ENCODE assay signal across 12 mouse cellular contexts in the genomic region with DNA sequence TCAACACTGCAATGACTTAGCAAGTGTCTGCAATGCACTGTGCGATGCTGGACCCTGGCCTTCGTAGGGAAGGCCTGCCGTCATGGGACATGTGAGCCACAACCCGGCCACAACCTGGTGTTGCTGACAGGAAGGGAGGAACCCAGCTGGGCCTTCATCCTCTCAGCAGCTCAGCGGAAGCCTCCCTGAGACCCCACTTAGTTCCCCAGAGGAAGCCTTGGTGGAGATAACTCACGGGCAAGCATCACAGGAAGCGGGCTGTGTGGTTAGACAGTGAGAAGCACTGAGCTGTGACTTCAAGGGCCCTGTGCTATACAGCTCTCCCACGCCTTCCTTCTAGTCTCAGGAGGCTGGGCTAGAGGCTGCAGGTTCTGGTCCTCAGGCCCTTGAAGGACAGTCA. TPM values are rescaled to one million over a fixed set of nuclear protein-coding genes. Genes with fewer than 3 reads are reported as not detected.
DNase-seq lines count a peak whose midpoint lies in the region; ATAC-seq and TF ChIP-seq lines count a peak whose summit lies in the region.
"Had no signal": no experiment of that assay in that cellular context is flagged by ENCODE, and none has a peak within 500 bp of the region (broad histone marks: within the 10 kb centered on the region; RNA-seq: fewer than 3 reads in every experiment).

No protein-coding gene starts in this region.

- peak; percentile 75 for DNase-seq in lung, postnatal 25 days (ENCODE audit: low spot score)
- no peak for DNase-seq in lung, postnatal 14 days
- DNase-seq in liver, embryonic 14.5 days (ENCODE audit: low read depth in 3 of 3, low spot score in 3 of 3) = peak in 1 of 3 experiments; percentile 12
- DNase-seq in cerebellum, adult 18-20 months = no peak
- DNase-seq in urinary bladder, postnatal 25 days (ENCODE audit: low spot score) = no peak
- no peak for DNase-seq in layer of hippocampus, adult 2 months (ENCODE audit: low spot score in 2 of 2)
- DNase-seq in midbrain, postnatal 0 days (ENCODE audit: low spot score) = no peak
- DNase-seq: gastrocnemius, postnatal 36 days had no signal

- H3K4me1 ChIP-seq in liver, embryonic 14.5 days (replicated peaks; ENCODE audit: control insufficient read depth in 2 of 2, insufficient read depth in 2 of 2, low read length in 1 of 2) = peaks cover 3 to 12% of the 10 kb centered on the region in 2 experiments
- H3K4me1 ChIP-seq in small intestine, adult 2 months (ENCODE audit: control insufficient read depth, insufficient read depth, insufficient read length, low read length) = no peaks in the 10 kb centered on the region; the same call in 1 of the 2 replicates
- H3K4me1 ChIP-seq in midbrain, postnatal 0 days (ENCODE audit: insufficient read depth, low read length) = no peaks in the 10 kb centered on the region; the same call in 1 of the 2 replicates

- ATAC-seq in liver, embryonic 14.5 days (ENCODE audit: insufficient read depth) = peak; percentile 48; the same call in 1 of the 2 replicates
- ATAC-seq in midbrain, postnatal 0 days (ENCODE audit: low FRiP score) = no peak
- ATAC-seq: intestine, embryonic 15.5 days; Patski had no signal

- no peaks in the 10 kb centered on the region; the same call in 1 of the 2 replicates for H3K27me3 ChIP-seq in liver, embryonic 14.5 days (ENCODE audit: control insufficient read depth, insufficient read depth, low read length)
- H3K27me3 ChIP-seq in small intestine, adult 2 months (ENCODE audit: control insufficient read depth, insufficient read depth, low read length) = no peaks in the 10 kb centered on the region
- H3K27me3 ChIP-seq in midbrain, postnatal 0 days (ENCODE audit: insufficient read depth, low read length) = 0 out of 2 replicates have a peak, but pooled peaks cover 6% of the 10 kb centered on the region
- H3K27me3 ChIP-seq: Patski had no signal

- H3K9me3 ChIP-seq in liver, embryonic 14.5 days (ENCODE audit: control insufficient read depth, low read length) = no peaks in the 10 kb centered on the region
- no peaks in the 10 kb centered on the region for H3K9me3 ChIP-seq in midbrain, postnatal 0 days (ENCODE audit: low read length)
- H3K9me3 ChIP-seq: embryonic facial prominence, embryonic 13.5 days; intestine, embryonic 15.5 days had no signal

- TF ChIP-seq POLR2A in small intestine, adult 2 months (IDR thresholded peaks at IDR 0.05; ENCODE audit: low read depth, low read length) = no peak

- no peak overlapping the region for H3K4me3 ChIP-seq in liver, embryonic 14.5 days (ENCODE audit: insufficient read depth in 1 of 2, low read depth in 2 of 2, low read length in 2 of 2)
- no peak overlapping the region for H3K4me3 ChIP-seq in small intestine, adult 2 months (ENCODE audit: low read depth, low read length)
- H3K4me3 ChIP-seq in layer of hippocampus, adult 2 months = no peak overlapping the region
- no peak overlapping the region for H3K4me3 ChIP-seq in midbrain, postnatal 0 days (ENCODE audit: low read depth, low read length)
- H3K4me3 ChIP-seq: embryonic facial prominence, embryonic 13.5 days; intestine, embryonic 15.5 days had no signal

- H3K4me2 ChIP-seq in liver, embryonic 14.5 days (ENCODE audit: low read depth) = no peak overlapping the region
- no peak overlapping the region for H3K4me2 ChIP-seq in midbrain, postnatal 0 days (ENCODE audit: low read depth, low read length, poor library complexity, severe bottlenecking)
- H3K4me2 ChIP-seq: embryonic facial prominence, embryonic 13.5 days; intestine, embryonic 15.5 days had no signal

- no peaks in the 10 kb centered on the region for H3K36me3 ChIP-seq in liver, embryonic 14.5 days (replicated peaks; ENCODE audit: control insufficient read depth, insufficient read depth, low read depth)
- peaks cover 51% of the 10 kb centered on the region for H3K36me3 ChIP-seq in small intestine, adult 2 months (ENCODE audit: control insufficient read depth, insufficient read depth, low read length)
- no peaks in the 10 kb centered on the region for H3K36me3 ChIP-seq in midbrain, postnatal 0 days (ENCODE audit: insufficient read depth, low read length)
- H3K36me3 ChIP-seq: embryonic facial prominence, embryonic 13.5 days; intestine, embryonic 15.5 days had no signal

- no peak for TF ChIP-seq CTCF in liver, embryonic 14.5 days (IDR thresholded peaks at IDR 0.05; ENCODE audit: low read depth)
- TF ChIP-seq CTCF in small intestine, adult 2 months (IDR thresholded peaks at IDR 0.05; ENCODE audit: extremely low read depth, insufficient read length, insufficient replicate concordance, low read depth, low read length) = no peak
- no peak for TF ChIP-seq CTCF in layer of hippocampus, adult 2 months (conservative IDR thresholded peaks at IDR 0.05)
- no peak for TF ChIP-seq CTCF in midbrain, postnatal 0 days (IDR thresholded peaks at IDR 0.05)

- no peak for TF ChIP-seq EP300 in liver, embryonic 14.5 days (IDR thresholded peaks at IDR 0.05; ENCODE audit: low read depth)

- WGBS in liver, embryonic 14.5 days (ENCODE audit: insufficient replicate concordance) = 16% methylated on average over 8 of the region's 8 CpGs
- 86% methylated on average over 8 of the region's 8 CpGs for WGBS in small intestine, adult 2 months
- WGBS in midbrain, postnatal 0 days = 71% methylated on average over 8 of the region's 8 CpGs

- no peak overlapping the region for H3K9ac ChIP-seq in liver, embryonic 14.5 days (replicated peaks)
- no peak overlapping the region for H3K9ac ChIP-seq in midbrain, postnatal 0 days (replicated peaks; ENCODE audit: low read length, poor library complexity, severe bottlenecking)
- H3K9ac ChIP-seq: embryonic facial prominence, embryonic 13.5 days; intestine, embryonic 15.5 days had no signal

- no peak overlapping the region for H3K27ac ChIP-seq in liver, embryonic 14.5 days
- H3K27ac ChIP-seq in small intestine, adult 2 months (ENCODE audit: insufficient read depth, low read depth, low read length) = peak overlapping the region; percentile 7; the same call in 1 of the 2 replicates
- H3K27ac ChIP-seq in layer of hippocampus, adult 2 months = no peak overlapping the region
- no peak overlapping the region for H3K27ac ChIP-seq in midbrain, postnatal 0 days (ENCODE audit: low read depth, low read length)
- H3K27ac ChIP-seq: embryonic facial prominence, embryonic 13.5 days; intestine, embryonic 15.5 days had no signal

RNA-seq across cellular contexts. Expression of gene Cela1, which starts 18.5 kb away (rescaled TPM):
- polyA plus RNA-seq in liver, embryonic 14.5 days (2012; rRNA removed) = 8.1 and 9.5 TPM in 2 replicates
- polyA plus RNA-seq in liver, embryonic 14.5 days (2014; fragmentation: Nextera tagmentation; extraction: Ambion mirVana) = 11.5 and 13.8 TPM in 2 replicates
- polyA plus RNA-seq in small intestine, adult 2 months (2012; rRNA removed) = 55.9 and 26,246 TPM in 2 replicates
- total RNA-seq in layer of hippocampus, adult 2 months (2021) = 1 to 10 TPM; 1.3 TPM
- total RNA-seq in midbrain, postnatal 0 days (2014; rRNA removed) = 2.0 TPM in 1 of 2 replicates, not detected in the other
- 2.0 TPM in 2 replicates for polyA plus RNA-seq in midbrain, postnatal 0 days (2015; fragmentation: Nextera tagmentation; extraction: Ambion mirVana)
- total RNA-seq: gastrocnemius, postnatal 36 days had no signal

RNA-seq across cellular contexts. Expression of gene Galnt6, which starts 22.9 kb away (rescaled TPM):
- polyA plus RNA-seq in liver, embryonic 14.5 days (2012; rRNA removed) = 0.36 and 0.47 TPM in 2 replicates
- 0.73 and 0.84 TPM in 2 replicates for polyA plus RNA-seq in liver, embryonic 14.5 days (2014; fragmentation: Nextera tagmentation; extraction: Ambion mirVana)
- 35.2 and 73.0 TPM in 2 replicates for polyA plus RNA-seq in small intestine, adult 2 months (2012; rRNA removed)
- total RNA-seq in layer of hippocampus, adult 2 months (2021) = 1 to 10 TPM; 5.6 to 7.0 TPM
- 0.16 and 0.71 TPM in 2 replicates for total RNA-seq in midbrain, postnatal 0 days (2014; rRNA removed)
- 0.20 and 0.22 TPM in 2 replicates for polyA plus RNA-seq in midbrain, postnatal 0 days (2015; fragmentation: Nextera tagmentation; extraction: Ambion mirVana)

RNA-seq across cellular contexts. Expression of gene Bin2, which starts 36.9 kb away (rescaled TPM):
- 16.5 and 17.5 TPM in 2 replicates for polyA plus RNA-seq in liver, embryonic 14.5 days (2012; rRNA removed)
- polyA plus RNA-seq in liver, embryonic 14.5 days (2014; fragmentation: Nextera tagmentation; extraction: Ambion mirVana) = 12.7 and 15.2 TPM in 2 replicates
- polyA plus RNA-seq in small intestine, adult 2 months (2012; rRNA removed) = 6.6 and 13.0 TPM in 2 replicates
- 1 to 10 TPM; 5.3 to 5.6 TPM for total RNA-seq in layer of hippocampus, adult 2 months (2021)
- 2.1 and 2.7 TPM in 2 replicates for total RNA-seq in midbrain, postnatal 0 days (2014; rRNA removed)
- polyA plus RNA-seq in midbrain, postnatal 0 days (2015; fragmentation: Nextera tagmentation; extraction: Ambion mirVana) = 1.2 TPM in 2 replicates
- polyA plus RNA-seq: Patski had no signal

RNA-seq across cellular contexts. Expression of gene Slc4a8, which starts 55.3 kb away (rescaled TPM):
- polyA plus RNA-seq in liver, embryonic 14.5 days (2012; rRNA removed) = 0.15 and 0.16 TPM in 2 replicates
- 0.30 and 0.55 TPM in 2 replicates for polyA plus RNA-seq in liver, embryonic 14.5 days (2014; fragmentation: Nextera tagmentation; extraction: Ambion mirVana)
- 0.51 and 0.98 TPM in 2 replicates for polyA plus RNA-seq in small intestine, adult 2 months (2012; rRNA removed)
- total RNA-seq in layer of hippocampus, adult 2 months (2021) = 10 to 100 TPM; 77.4 to 94.2 TPM
- 31.2 and 31.8 TPM in 2 replicates for total RNA-seq in midbrain, postnatal 0 days (2014; rRNA removed)
- 31.0 and 37.3 TPM in 2 replicates for polyA plus RNA-seq in midbrain, postnatal 0 days (2015; fragmentation: Nextera tagmentation; extraction: Ambion mirVana)

Comparison
In these comparisons a context has a peak if more than half of its experiments do, and no peak if none do; other contexts are left out.
1. RNA of gene Galnt6, which starts 22.9 kb away (polyA plus RNA-seq): 35.2 to 73.0 TPM in small intestine, adult 2 months; 0.36 to 0.84 TPM in liver, embryonic 14.5 days and 0.20 to 0.22 TPM in midbrain, postnatal 0 days; every median in the first group is over 10 times any median in the second.